Mouse (Mus musculus) A20 (cell line): Measurements from ENCODE around the gene Nt5c3b.

ENCODE experiments used
- DNase-seq: peaks from one replicate; pipeline ENCODE4 v3.0.0-alpha.2; 2011; ENCODE audit warnings: low read depth, low spot score

Gene Nt5c3b

DNA sequence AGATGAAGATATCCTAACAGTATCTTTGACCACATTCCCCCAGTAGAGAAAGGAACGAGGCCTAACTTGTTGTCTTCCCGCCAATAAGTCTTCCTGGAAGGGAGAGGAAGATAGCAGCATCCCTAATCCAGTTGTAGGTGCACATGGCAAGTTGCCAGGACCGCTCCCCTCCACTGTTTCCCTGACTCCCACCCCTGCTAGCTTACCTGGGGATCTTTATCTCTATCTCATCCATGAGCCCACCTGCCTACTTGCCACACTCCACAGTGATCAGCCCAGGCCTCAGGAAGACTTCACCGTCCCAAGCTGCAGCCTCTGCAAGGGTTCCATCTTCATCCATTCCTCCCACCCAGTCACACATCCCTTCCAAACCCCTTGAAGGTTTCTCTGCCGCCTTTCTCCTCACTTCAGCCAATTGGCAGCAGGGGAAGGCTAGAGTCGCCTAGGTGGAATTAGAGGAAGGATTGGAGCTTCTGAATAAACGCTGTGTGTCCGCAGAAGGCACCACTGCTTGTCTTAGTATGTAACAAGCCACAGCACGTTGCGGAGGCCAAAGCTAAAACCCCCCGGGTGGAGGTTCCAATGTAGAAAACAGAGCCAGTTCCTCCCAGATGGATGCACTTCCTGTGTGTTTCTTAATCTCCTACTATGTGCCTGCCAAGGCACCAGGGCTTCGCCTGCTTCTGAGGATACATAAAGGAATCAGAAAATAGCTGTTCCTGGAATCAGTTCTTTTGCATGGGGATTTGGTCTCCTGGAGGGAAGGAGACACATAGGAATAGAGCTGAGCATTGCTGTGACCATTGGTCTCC is 41.7 kb downstream of the Nt5c3b start:
- DNase-seq = no peak

DNA sequence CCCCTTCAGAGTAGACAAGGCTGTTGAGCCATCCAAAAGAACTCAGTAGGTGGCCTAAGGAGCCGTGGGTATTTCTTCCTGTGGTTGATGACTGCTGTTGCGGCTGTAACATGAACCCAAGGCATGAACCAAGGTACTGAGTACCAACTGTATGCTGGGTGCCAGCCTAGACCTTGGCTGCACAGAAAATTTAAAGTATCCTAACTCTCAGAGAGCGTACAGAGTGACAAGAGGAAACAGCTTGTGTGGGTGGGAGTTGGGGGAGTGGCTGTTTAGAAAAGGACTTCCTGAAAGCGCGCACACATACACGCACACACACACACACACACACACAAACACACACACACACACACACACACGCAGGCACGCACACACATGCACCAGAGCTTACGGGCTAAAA is 42.3 kb downstream of the Nt5c3b start:
- DNase-seq = no peak

DNA sequence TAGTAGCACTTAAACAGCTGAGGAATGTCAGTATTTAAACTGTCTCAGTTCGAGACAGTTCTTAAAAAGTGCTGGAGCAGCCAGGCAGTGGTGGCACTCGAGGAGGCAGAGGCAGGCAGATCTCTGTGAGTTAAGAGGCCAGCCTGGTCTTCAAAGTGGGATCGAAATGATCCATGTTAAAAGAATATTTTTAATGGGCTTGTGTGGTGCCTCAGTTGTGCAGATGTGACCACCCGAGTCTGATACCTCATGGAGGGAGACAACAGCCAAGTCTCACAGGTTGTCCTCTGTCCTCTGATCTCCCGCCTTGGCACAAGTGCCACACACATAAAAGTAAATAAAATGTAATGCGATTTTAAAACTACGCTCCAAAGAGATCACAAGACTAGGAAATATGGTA is 43.1 kb downstream of the Nt5c3b start:
- DNase-seq = no peak

DNA sequence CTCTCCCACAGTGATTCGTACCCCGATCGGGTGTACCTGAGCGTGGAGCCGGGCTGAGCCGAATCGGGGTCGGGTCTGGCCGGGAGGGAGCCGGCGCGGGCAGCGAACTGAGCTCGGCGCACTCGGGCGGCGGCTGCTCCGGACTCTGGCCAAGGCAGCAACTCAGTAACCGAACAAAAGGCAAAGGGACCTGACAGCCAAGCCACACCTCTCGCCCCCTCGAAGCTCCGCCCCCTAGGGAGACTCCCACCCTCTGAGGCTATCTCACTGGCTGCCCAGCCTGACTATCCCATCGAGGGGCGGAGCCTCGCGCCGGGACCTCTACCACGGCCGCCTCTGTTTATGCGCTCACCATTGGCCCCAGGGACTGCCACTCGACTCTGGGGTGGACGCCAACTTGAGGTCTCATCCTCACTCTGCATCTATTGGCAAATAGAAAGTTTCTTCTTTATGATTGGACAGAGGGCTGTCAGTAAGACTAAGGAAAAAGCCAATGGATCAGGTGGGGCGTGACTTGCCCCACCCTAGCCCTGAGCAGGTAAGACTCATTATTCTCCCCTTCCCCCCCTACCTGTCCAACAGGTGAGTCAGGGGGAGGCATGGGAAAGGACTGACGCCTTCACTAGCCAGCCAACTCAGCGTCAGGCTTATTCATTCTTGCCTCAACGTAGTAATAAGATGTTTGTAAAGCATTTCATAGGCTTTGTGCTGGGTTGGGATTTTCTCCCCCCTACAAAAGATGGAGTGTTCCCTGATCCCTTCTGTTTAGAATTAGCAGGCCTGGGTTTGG is 43.8 kb downstream of the Nt5c3b start, which contains the start of gene Jup:
TSS of gene Jup (minus strand) at position 164 of the 790 bp plus-strand sequence.
- peak; percentile 98 for DNase-seq

DNA sequence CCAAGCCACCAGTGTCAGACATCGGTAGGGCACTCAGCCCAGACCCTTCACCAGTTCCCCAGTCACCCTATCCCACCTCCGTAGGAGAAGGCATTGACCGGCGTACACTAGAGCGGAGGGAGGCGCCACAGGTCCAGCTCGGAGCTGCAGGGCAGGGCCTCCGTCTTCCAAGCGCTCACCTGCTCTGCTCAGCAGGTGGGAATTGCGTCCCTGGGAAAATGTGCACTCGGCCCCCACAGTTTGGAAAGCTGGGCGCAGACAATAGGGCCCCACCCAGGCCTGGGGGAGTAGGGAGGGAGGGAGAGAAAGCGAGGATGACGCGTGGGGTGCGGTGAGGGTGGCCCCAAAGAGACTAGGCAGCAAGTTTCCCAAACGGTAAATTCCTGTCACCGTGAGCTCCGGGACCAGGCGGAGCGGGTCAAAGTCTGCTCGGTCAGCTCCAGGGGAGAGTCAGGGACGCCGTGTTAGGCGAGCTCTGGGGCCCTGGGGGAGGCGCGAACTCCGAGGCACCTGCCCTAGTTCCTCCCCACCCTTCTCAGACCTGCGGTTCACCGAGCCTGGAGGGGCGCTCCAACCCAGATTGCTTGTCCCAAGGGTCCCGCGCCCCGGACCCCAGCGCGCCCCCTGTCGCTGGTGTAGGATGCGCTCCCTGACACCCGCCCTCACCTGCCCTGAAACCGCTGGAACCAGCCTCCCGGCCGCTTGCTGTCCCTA is 44.6 kb downstream of the Nt5c3b start:
- DNase-seq = no peak

DNA sequence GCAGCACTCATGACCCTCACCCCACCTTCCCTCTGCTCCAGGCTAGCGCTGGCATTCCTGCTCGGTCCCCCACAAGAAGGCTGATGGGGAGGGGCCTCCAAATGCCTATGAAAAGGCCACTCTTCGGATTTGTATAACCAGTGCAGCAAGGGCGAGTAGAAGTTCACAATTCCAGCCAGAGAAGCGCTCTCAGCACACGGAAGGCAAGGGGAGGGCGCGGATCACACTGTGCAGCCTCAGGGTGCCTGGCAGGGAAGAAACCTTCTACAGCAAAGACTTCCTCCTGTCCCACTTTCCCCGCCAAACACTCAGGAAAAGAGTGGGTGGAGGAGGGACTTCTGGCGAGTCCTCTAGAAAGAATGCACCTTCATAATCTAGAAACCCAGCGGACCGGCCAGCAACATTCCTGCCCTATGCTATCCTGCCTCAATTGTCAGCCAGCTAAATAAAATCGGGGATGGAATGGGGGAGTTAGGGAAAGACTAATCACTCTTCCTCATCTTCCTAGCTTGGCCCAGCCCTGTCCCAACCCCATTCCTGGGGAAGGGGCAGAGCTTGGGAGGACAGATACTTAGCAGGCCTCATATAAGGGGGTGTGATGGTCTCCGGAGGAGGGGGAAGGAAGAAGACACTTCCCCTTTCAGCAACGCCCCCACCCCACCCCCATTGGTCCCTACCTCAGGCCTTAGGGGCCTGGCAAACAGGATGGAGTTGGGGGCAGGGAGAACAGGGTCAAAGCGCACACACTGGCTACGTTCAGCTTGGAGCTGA is 45.6 kb downstream of the Nt5c3b start:
- DNase-seq = no peak

DNA sequence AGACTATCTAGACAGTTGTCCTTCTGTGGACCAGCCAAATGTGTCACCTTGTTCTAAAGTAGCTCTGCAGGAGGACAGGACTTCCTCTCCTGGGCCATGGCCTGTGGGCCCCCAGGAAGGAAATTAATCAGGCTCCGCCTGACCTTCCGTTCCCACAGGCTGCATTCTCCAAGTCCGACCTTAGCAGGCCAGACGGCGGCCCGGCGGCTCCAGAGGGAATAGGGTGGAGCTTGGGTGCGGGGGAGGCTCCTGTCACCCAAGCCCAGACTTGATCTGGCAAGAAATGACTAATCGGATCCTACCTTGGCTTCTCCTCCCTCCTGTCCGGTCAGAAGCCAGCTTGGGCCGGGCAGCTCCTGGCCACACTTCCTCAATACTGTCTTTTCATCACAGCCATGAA is 46.4 kb downstream of the Nt5c3b start:
- no peak for DNase-seq

DNA sequence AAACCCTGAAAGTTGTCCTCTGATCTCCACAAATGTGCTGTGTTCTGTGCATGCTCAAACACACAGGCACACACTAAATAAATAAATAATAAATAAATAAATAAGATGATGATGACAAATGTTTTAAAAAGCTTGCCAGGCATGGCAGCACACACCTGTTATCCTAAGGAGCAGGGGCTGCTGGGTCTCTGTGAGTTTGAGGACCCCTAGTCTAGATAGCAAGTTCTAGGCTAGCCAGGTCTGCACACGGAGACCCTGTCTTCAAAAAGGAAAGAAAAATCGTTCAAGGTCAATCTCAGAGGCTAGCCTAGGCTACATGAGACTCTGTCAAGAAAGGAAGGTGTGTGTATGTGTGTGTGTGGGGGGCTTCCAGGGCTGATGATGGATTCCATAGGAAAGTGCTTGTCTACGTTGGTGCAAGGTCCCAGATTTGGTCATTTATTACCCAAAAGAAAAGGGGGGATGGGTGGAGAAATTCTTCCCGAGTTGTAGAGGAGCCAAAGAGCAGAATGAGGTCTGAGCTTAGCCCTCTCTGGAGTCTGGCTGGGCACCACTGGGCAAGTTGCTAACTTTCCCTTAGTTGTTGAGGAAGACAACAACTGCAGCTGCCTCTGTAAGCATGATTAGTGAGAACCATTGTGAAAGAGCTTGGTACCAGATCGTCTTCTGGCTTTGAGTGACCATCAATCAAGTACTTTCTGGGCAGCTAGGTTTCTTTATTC is 47.1 kb downstream of the Nt5c3b start:
- DNase-seq = no peak

DNA sequence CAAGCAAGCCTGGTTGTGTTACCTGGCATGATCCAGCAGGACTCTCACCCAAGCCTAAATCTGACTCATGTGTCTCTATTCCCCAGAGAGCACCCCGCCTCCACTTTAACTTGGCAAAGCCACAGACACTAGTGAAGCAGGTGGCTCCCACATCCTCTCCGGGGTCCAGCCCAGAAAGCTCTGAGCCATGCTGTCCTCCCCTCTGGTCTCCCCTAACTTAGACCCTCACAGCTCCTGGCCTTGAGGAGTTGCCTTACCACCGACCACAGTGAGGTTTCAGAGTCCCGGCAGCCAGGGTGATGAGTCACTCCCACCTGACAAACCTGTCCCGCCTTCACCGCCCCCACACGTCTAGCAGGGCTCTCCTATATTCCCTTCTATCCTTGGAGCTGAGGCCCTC is 47.9 kb downstream of the Nt5c3b start:
- no peak for DNase-seq

DNA sequence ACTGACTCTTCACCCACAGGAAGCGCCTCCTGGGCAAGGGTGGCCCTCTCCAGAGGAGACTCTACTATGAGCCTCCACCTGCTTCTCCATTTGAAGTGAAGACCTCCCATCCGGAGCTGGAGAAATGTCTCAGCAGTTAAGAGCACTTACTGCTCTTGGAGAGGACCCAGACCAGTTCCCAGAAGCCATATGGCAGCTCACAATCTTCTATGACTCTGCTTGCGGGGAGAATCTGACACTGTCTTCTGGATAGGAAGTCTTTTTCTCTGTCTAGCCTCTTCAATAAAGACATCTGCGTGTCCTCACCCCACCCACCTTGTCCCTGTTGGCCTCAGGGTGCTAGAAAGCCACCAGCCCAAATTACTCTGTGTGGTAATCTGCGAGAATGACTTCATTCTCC is 48.6 kb downstream of the Nt5c3b start:
- no peak for DNase-seq

DNA sequence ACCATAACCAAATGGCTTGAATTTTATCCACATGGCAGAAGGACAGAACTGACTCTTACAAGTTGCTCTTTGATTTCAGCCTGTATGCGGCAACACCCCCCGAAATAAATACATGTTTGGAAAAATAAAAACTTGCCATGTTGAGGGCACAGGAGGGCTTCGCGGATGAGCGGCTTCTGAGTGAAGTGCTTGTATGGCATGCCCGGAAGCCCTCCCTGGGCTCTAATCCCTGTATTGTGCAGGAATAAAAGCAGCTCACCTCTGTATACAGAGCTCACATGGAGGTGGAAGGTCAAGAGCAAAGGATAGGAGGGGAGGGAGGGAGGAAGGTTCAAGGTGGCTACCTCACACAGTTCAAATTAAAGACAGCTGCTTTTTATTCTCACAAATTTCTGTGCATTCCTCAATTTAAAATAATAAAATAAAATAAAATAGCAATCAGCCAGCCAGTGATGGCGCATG is 49.7 kb downstream of the Nt5c3b start:
- DNase-seq = no peak

DNA sequence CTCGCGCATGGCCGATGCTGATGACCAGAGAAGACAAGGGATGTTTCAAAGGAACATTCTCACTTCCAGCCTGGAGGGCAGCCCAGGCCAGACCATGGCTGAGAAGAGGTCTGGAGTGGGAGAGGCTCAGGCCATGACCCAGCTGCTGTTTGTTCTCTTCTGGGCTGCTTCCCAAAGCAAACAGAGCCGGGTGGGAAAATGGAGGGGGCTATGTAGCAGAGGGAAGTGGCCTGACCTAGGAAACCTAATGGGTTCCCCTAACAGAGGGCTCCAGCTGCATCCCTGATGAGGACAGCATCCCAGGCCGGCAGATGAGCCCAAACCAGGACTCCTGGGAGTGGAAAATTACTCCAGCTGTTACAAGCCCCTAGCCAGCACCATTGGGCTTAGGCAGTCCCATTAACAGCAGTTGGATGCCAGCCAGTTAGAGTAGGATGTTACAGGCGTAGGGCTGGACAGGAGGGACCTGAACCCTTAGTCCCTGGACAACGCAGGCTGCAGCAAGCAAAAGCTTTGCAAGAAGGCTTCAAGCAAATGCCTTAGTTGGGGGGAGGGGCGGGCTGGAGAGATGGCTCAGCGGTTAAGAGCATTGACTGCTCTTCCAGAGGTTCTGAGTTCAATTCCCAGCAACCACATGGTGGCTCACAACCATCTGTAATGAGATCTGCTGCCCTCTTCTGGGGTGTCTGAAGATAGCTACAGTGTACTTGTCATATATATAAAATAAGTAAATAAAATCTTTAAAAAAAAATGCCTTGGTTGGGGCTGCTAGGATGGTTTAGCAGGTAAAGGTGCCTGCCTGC is 50.3 kb downstream of the Nt5c3b start:
- no peak for DNase-seq

DNA sequence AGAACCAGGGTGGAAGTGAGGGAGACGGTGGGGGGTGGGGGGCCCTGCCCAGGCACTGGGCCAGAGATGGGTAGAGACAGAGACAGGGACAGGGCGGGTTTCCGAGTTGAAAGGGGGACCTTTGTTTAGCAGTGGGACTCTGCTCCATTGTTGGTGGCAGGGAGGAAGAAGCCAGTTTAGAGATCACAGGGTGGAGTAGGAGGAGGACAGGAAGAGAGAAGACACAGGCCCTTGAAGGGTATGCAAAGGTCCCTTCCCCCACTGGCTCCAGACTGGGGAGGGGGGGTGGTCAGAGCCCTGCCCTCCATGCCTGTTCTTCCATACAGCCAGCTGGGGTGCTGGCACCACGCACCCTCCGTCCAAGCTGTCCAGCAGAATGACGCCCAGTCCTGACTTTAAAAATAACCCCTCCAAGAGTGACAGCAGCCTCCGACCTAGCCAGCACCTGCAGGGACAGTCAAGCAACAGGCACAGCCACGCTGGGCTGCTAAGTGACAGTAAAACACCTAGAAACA is 51.6 kb downstream of the Nt5c3b start:
- DNase-seq = no peak

DNA sequence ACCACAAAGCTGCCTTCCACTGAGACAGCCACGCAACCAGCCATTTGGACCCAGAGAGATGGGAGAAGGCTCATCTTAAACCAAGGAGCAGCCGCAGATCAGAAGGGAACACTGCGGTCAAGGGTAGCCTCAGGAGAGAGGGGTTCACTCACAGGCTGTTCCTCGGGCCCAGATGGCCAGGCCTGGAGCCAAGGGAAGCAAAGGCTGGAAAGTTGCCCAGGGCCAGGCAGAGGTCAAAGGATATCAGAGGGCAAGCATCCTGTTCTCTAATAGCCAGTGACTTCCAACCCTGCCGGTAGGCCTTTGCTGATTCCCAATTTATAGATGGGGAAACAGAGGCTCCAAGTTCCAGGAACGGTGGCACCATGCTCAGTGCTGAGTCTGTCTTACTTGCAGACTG is 53.0 kb downstream of the Nt5c3b start:
- DNase-seq = no peak

DNA sequence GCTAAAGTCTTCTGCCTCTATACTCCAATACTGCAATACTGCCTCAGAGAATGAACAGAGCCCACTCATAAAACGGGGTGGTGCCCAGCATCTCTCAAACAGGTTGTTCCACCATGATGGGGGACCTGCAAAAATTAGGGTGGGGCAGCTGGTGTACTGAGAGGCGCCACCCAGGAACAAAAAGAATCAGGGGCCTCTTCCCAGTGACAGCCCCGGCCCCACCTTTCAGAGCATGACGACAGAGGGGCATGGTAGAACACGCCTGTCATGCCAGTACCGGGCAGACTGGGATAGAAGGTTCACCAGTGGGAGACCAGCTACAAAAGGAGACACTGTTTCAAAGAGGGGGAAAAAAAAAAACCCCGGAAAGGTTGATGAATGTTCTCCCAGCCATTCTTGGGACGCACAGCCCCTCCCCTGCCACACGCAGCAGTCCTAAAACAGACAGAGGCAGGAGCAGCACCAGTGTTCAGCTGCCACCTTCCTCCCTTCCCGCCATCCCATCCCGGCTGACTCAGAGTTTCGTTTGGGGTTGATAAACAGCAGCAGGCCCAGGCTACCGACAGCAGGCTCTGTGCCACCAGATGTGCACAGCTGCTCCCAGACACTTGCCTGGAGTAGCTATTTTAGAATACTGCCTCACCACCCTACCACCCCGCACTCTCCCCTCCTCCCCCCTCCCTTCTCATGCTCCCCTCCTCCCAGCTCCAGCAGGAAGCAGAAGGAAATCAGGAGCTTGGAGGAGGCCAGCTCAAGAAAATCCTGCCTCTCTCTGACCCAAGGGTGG is 53.8 kb downstream of the Nt5c3b start:
- no peak for DNase-seq

DNA sequence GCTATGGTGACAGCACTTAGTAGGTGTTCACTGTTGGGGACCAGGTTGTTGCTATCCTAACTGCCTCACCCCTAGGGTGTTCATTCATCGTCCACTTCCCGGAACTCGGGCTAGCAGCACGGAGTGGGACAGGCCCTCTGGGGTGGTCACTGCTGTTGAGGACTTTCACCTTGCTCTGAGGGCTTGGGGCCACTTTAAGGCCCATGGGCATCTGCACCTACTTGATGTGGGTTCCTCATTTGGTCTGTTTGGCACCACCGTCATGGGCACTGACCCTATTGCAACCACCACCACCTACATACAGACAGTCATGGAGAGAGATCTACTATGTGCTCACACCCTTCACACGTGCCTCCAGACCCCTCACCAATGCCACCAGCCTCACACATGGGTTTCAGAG is 54.5 kb downstream of the Nt5c3b start:
- no peak for DNase-seq

DNA sequence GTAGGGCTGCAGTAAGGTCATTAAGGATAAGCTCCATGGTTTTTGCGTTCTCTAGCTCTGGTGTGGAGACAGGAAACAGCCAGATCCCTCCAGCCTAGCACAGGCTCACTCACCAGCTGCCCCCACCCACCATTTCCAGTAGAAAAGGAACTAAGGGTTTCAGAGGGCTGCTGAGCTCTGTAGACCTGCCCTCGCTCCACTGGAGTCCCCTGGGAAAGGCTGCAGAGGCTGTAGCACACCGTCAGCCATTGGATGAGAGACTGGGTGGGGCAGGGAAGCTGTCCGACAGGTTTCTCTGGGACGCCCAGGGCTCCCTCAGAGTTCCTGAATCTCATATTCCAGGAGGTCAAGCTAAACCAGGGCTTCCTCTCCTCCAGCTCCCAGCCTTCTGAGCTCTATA is 55.0 kb downstream of the Nt5c3b start:
- DNase-seq = no peak

DNA sequence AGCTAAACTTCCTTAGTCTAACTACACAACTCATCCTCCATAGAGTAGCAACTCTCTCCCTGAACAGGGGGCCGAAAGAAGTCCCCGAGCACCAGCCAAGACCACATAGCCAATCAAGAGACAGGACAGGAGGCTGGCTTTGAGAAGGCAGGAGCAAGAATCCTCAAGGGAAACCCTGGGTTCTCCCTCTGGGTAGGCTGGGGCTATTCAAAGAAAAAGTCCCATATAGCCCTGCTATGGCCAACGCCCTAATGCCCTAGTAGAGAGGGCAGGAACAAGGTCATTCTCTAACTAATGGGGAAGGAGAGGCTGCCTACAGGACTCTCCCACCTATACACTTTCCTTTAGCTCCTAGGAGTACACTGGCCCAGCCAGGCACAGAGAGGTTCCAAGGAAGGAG is 56.6 kb downstream of the Nt5c3b start:
- no peak for DNase-seq

DNA sequence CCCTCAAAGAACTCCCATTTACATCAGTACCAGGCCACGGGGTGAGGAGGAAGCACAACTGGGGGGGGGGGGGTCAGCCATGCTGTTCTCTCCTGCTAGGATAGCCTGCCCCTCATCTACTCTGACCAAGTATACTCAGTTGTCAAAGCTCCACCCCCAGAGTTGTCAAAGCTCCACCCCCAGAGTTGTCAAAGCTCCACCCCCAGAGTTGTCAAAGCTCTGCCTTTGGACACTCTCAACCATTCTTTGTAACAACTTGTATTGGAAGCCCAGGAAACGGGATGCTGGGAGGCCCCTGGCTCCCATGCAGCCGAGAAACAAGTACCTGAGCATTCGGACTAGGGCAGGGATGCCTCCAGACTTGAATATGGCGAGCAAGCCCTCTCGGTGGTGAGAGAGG is 58.9 kb downstream of the Nt5c3b start:
- no peak for DNase-seq
